Mouse (Mus musculus) liver, embryonic 12.5 days (tissue): Measurements from ENCODE around the gene Sugct. TPM values are rescaled to one million over a fixed set of nuclear protein-coding genes. Genes with fewer than 3 reads are reported as not detected.
"Not testable (repeated sequence)": the region's sequence is repeated elsewhere in the genome, so short reads cannot be mapped to it uniquely, and the experiment has no call there.

Experiments
- ATAC-seq: fragments of 200-750 bp; cut with Nextera tagmentation; 2 replicates; pipeline ENCODE4 v1.8.0; 2017; ENCODE audit warnings: moderate number of reproducible peaks, mild to moderate bottlenecking, moderate library complexity
- H3K27ac ChIP-seq: fragments of 300-500 bp; sonication (generic); 2 replicates; pipeline ENCODE4 v1.5.1; 2016; ENCODE audit warnings: mild to moderate bottlenecking
- H3K27me3 ChIP-seq: fragments of 300-500 bp; sonication (generic); replicated peaks from 2 replicates; pipeline ENCODE4 v1.6.1; 2016; ENCODE audit warnings: mild to moderate bottlenecking, moderate library complexity
- H3K36me3 ChIP-seq: fragments of 300-500 bp; sonication (generic); 2 replicates; pipeline ENCODE4 v1.6.1; 2016; ENCODE audit warnings: mild to moderate bottlenecking, moderate library complexity
- H3K4me1 ChIP-seq: fragments of 300-500 bp; sonication (generic); 2 replicates; pipeline ENCODE4 v1.6.1; 2016
- H3K4me2 ChIP-seq: fragments of 300-500 bp; sonication (generic); 2 replicates; pipeline ENCODE4 v1.6.1; 2016; ENCODE audit warnings: mild to moderate bottlenecking, moderate library complexity
- H3K4me3 ChIP-seq: fragments of 300-500 bp; sonication (generic); 2 replicates; pipeline ENCODE4 v1.5.1; 2016; ENCODE audit warnings: mild to moderate bottlenecking, moderate library complexity
- H3K9ac ChIP-seq: fragments of 300-500 bp; sonication (generic); 2 replicates; pipeline ENCODE4 v1.6.1; 2016; ENCODE audit warnings: mild to moderate bottlenecking, moderate library complexity
- H3K9me3 ChIP-seq: fragments of 300-500 bp; sonication (generic); replicated peaks from 2 replicates; pipeline ENCODE4 v1.6.1; 2016; ENCODE audit warnings: mild to moderate bottlenecking, moderate library complexity
- WGBS: fragments of 180-500 bp; shearing (Covaris S2); methylation state at CpG from one replicate; pipeline ENCODE4 v1.1.7; 2016; ENCODE audit not compliant: insufficient replicate concordance; 5-methylcytosine and 5-hydroxymethylcytosine counted together
- polyA plus RNA-seq: library from polyadenylated mRNA; unstranded; fragments of >200 nt; fragmentation: Nextera tagmentation; extraction: Ambion mirVana; gene quantifications from 2 replicates; pipeline ENCODE4 v1.2.1, GENCODE M21; 2016

Gene Sugct
- polyA plus RNA-seq, 1 experiment from 2014 or later, result 3.3 TPM

DNA sequence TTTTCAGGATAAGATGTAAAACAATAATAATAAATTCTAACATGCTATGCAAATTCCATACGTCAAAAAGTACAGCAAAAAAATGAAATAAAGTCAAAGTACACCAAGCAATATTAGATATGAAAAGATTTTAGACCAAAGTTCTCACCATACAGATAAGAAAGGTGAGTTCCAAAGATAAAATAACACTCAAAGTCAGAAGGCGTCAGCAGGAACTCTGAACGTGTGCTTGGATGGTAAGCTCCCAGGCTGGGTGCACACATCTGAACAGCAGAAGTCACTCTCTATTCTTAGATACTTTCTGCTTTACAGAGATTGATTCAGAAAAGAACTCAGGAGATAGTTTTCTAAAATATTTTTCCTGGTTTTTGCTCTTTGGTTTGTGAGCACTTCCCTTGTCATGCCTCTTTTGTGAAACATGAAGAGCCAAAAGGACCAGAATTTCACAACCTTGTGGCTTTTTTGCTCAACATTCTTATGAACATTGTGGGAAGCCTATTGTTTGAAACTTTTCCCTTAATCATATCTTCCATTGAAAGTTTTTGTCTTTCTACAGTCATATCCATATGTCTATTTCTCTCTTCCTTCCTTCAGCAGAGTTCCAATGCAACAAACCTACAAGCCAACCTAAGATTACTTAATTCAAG, 110.0 kb downstream of the Sugct start:
- Histone ChIP-seq H3K27me3 (no peaks in the 10 kb centered on the region), H3K4me1 (no peaks in the 10 kb centered on the region), H3K27ac (no peak overlapping the region), H3K9me3 (no peaks in the 10 kb centered on the region), H3K36me3 (no peaks in the 10 kb centered on the region), H3K4me3 (no peak overlapping the region), H3K4me2 (no peak overlapping the region), H3K9ac (no peak overlapping the region)
- 15% methylated on average over 3 of the region's 3 CpGs for WGBS
- no peak for ATAC-seq

DNA sequence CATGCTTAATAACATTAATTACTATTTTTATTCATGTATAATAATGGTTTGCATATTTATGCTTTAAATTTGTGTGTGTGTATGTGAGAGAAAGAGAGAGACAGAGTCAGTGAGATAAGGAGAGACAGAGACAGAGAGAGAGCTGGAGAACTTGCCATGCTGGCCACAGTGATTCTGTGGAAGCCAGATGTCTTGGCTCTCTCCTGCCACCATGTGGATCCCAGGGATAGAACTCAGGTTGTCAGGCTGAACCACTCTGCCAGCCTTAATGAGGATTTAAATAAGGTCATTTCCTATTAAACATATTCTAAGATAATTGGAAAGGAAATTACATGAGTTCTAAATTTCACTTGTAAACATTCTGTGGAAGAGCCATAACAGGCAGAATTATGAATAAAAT, 110.5 kb downstream of the Sugct start:
- H3K4me3 ChIP-seq, result no peak overlapping the region
- no peaks in the 10 kb centered on the region for H3K27me3 ChIP-seq
- no peaks in the 10 kb centered on the region for H3K9me3 ChIP-seq
- H3K9ac ChIP-seq, result no peak overlapping the region
- no peak overlapping the region for H3K4me2 ChIP-seq
- no peaks in the 10 kb centered on the region for H3K4me1 ChIP-seq
- no peaks in the 10 kb centered on the region for H3K36me3 ChIP-seq
- ATAC-seq, result no peak
- no peak overlapping the region for H3K27ac ChIP-seq

DNA sequence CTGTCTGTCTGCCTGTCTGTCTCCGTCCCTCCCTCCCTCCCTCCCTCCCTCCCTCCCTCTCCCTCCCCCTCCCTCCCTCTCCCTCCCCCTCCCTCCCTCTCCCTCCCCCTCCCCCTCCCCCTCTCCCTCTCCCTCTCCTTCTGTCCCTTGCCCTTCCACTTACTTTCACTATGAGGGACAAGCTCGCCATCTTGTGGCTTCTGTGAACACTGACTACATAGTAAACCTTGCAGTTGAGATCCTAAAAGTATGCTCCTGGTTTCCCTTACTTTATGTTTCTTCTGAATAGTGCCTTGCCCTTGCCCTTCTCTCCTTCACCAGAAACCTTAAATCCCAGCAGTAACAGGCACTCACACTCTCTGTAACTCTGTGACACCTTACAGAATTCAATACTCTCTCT, 113.7 kb downstream of the Sugct start:
- Histone ChIP-seq H3K4me1 (no peaks in the 10 kb centered on the region), H3K27ac (no peak overlapping the region), H3K4me2 (no peak overlapping the region), H3K4me3 (no peak overlapping the region), H3K9ac (no peak overlapping the region), H3K27me3 (no peaks in the 10 kb centered on the region), H3K9me3 (no peaks in the 10 kb centered on the region), H3K36me3 (no peaks in the 10 kb centered on the region)
- ATAC-seq, result no peak
- 4% methylated on average over 2 of the region's 2 CpGs for WGBS

DNA sequence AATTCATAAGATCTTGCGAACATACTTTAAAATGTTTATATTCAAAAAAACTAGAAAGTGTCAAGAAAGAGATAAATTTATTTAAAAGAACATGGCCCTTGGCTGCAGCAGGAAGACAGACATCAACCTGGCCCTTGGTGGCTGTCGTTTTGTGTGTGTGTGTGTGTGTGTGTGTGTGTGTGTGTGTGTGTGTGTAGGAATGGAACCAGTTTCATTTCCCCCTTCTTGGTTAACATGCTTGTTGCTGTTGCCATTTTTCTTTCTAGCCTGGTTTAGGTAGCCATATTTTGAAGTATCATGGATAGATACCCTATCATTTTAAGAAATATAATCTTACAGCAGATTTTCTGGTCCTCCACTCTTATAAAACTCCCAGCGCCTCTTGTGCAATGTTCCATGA, 136.0 kb downstream of the Sugct start:
- Histone ChIP-seq H3K9me3 (no peaks in the 10 kb centered on the region), H3K36me3 (no peaks in the 10 kb centered on the region), H3K4me3 (no peak overlapping the region), H3K4me1 (no peaks in the 10 kb centered on the region), H3K9ac (no peak overlapping the region), H3K4me2 (no peak overlapping the region), H3K27me3 (no peaks in the 10 kb centered on the region), H3K27ac (no peak overlapping the region)
- WGBS, result 71% methylated on average over 3 of the region's 3 CpGs
- ATAC-seq, result no peak

DNA sequence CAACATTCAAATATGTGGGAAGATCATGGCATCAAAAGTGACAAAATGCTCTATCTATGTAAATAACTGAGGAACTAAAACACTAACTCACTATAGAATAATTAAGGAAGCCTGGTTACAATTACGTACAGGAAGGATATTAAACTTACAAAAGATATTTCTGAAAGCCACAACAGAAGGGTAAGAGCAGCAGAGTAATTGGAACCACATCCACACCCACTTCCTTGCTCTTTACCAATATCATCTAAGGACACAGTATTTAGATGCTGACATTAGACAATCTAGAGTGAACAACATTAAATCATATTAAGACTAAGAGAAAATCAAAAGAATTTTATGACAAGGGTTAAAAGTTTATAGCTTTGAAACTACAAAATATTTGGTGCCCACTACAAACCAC, 159.0 kb downstream of the Sugct start:
- no peaks in the 10 kb centered on the region for H3K27me3 ChIP-seq
- WGBS, result 55% methylated on average over 1 of the region's 1 CpGs
- no peaks in the 10 kb centered on the region for H3K9me3 ChIP-seq
- no peaks in the 10 kb centered on the region for H3K4me1 ChIP-seq
- no peak overlapping the region for H3K4me3 ChIP-seq
- no peak overlapping the region for H3K27ac ChIP-seq
- no peak overlapping the region for H3K4me2 ChIP-seq
- ATAC-seq, result no peak
- H3K36me3 ChIP-seq, result no peaks in the 10 kb centered on the region
- no peak overlapping the region for H3K9ac ChIP-seq

GRCm38 (mm10) chr13:17534871-17535270, 160.5 kb downstream of the Sugct start:
- 25% methylated on average over 4 of the region's 4 CpGs for WGBS
- H3K36me3 ChIP-seq, result no peaks in the 10 kb centered on the region
- H3K27me3 ChIP-seq, result no peaks in the 10 kb centered on the region
- H3K4me3 ChIP-seq, result no peak overlapping the region
- no peak for ATAC-seq
- H3K9ac ChIP-seq, result no peak overlapping the region
- H3K9me3 ChIP-seq, result no peaks in the 10 kb centered on the region
- no peak overlapping the region for H3K4me2 ChIP-seq
- H3K27ac ChIP-seq, result no peak overlapping the region
- no peaks in the 10 kb centered on the region for H3K4me1 ChIP-seq

DNA sequence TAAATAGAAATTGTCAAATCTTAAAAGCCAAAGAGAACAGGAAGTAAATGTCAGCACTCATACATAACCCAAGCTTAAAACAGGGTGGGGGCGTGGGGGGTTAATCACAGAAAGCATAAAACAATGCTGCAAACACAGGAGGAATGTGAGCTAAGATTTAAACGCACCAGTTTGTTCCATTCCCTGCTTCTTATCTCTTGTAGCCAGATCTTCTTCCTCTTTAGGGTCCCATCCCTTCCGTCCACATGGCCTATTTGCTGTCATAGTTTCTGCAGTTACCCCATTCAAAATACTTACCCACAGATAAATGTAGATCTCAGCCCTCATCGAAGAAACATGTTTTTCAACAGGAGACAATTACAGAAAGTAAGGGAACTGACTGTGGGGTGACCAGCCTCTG, 160.9 kb downstream of the Sugct start:
- no peaks in the 10 kb centered on the region for H3K36me3 ChIP-seq
- H3K9ac ChIP-seq, result no peak overlapping the region
- H3K4me2 ChIP-seq, result no peak overlapping the region
- no peak for ATAC-seq
- no peaks in the 10 kb centered on the region for H3K4me1 ChIP-seq
- no peak overlapping the region for H3K27ac ChIP-seq
- no peaks in the 10 kb centered on the region for H3K9me3 ChIP-seq
- no peaks in the 10 kb centered on the region for H3K27me3 ChIP-seq
- WGBS, result 14% methylated on average over 4 of the region's 4 CpGs
- H3K4me3 ChIP-seq, result no peak overlapping the region

DNA sequence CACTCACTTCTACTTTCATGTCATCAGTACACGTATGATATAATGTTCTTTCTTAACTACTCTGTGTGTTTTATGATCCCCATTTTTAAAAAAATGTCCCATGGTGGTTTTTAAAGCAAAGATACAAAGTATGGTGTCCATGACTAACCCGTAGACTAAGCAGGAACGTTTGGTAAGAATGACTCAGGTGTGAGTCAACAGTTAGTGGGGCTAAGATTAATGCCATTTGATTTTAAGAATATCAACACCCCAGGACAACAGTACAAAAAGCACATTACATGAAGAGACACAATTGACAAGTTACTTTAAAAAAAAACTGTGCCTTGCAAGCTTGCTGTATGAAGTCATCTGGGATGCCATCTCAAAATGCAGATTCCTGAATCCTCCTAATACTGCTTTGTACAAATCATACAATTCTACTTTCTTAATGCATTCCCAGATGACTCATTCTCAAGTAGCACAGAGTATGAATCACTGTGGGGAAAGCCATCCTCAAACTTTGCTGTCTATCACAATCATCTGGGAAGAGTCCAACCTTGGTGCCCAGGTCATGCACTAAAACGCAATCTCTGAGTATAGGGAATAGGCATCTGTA, 184.1 kb downstream of the Sugct start:
- Histone ChIP-seq H3K4me1 (no peaks in the 10 kb centered on the region), H3K36me3 (no peaks in the 10 kb centered on the region), H3K9me3 (no peaks in the 10 kb centered on the region), H3K27me3 (no peaks in the 10 kb centered on the region), H3K9ac (no peak overlapping the region), H3K27ac (no peak overlapping the region), H3K4me2 (no peak overlapping the region), H3K4me3 (no peak overlapping the region)
- 67% methylated on average over 4 of the region's 4 CpGs for WGBS
- ATAC-seq, result no peak

- Histone ChIP-seq H3K4me2 (no peak overlapping the region), H3K9me3 (no peaks in the 10 kb centered on the region), H3K27me3 (no peaks in the 10 kb centered on the region), H3K36me3 (no peaks in the 10 kb centered on the region), H3K27ac (no peak overlapping the region), H3K4me3 (no peak overlapping the region), H3K4me1 (no peaks in the 10 kb centered on the region), H3K9ac (no peak overlapping the region)
- ATAC-seq, result no peak
- WGBS, result 50% methylated on average over 1 of the region's 1 CpGs
These were observed 200.4 kb downstream of the Sugct start for GRCm38 (mm10) chr13:17494936-17495335.

DNA sequence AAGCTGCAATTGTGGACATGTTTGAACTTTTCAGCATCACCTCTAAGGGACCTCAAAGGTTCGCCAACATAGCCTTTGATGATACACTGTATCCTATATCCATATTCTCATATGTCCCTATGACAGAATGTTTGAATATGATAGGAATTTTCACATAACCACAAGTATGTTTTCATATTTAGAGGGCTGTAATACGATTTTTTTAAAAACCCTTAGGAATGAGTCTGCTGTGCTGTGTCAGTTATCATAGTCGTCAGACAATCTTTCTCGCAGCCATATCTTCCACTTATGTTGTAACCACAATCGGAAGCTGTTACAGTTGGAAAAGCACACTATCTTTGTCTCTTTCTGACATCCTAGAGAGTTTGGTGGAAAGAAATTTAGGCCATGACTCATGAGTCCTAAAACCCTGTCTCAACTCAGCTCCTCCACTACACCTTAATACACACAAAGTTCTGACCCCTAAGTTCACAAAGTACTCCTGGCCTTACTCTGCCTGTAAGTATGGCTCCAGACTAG, 201.2 kb downstream of the Sugct start:
- Histone ChIP-seq H3K36me3 (no peaks in the 10 kb centered on the region), H3K9me3 (no peaks in the 10 kb centered on the region), H3K27me3 (no peaks in the 10 kb centered on the region), H3K4me3 (no peak overlapping the region), H3K27ac (no peak overlapping the region), H3K4me1 (no peaks in the 10 kb centered on the region), H3K9ac (no peak overlapping the region), H3K4me2 (no peak overlapping the region)
- ATAC-seq, result no peak
- WGBS, result 50% methylated on average over 5 of the region's 5 CpGs

- 33% methylated on average over 1 of the region's 1 CpGs for WGBS
- not testable (repeated sequence) for H3K27ac ChIP-seq, H3K4me3 ChIP-seq
These were observed 237.4 kb downstream of the Sugct start for GRCm38 (mm10) chr13:17457981-17458380.

DNA sequence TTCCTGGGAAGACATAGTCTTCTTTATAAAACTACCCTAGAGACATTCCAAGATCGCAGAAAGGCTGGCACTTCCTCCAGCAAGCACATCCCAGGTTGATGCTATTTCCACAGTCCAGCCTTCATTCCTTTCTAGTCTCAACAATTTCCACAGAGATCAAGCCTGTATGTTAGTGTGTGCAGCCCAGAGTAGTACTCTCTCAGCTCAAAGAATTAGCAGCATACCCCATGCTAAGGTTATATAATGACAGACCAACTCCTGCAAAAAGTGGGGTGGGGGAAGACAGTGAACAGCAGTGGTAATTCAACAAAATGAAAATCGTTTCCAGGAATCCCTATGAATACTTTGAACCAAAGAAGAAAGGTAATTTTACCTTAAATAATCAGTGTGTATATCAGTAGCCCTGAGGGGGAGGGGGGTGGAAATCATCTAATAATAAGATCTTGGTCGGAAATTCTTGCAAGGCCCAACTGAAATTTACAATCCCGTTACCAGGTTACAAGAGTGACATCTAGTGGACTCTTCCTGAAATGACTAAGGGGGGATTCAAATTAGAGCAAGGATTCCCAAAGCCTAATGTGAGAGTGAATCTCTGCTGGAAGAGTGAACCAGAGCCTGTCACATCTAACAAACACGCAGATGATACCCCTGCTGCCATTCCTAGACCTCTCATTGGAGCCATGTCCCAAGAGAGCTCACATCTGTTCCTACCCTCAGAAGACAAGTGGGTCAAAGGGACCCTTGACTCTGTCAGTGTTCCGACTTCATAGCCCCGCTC, 263.0 kb downstream of the Sugct start:
- WGBS, result 38% methylated on average over 7 of the region's 7 CpGs
- H3K4me2 ChIP-seq, result no peak overlapping the region
- no peaks in the 10 kb centered on the region for H3K27me3 ChIP-seq
- H3K27ac ChIP-seq, result no peak overlapping the region
- no peak overlapping the region for H3K4me3 ChIP-seq
- H3K9ac ChIP-seq, result no peak overlapping the region
- ATAC-seq, result no peak
- H3K36me3 ChIP-seq, result no peaks in the 10 kb centered on the region
- no peaks in the 10 kb centered on the region for H3K9me3 ChIP-seq
- H3K4me1 ChIP-seq, result no peaks in the 10 kb centered on the region

More at GRCm38 (mm10) chr13:17457981-17458380, 237.4 kb downstream of the Sugct start:
- not testable (repeated sequence) for H3K36me3 ChIP-seq, H3K27me3 ChIP-seq, H3K9me3 ChIP-seq, ATAC-seq, H3K4me1 ChIP-seq, H3K9ac ChIP-seq, H3K4me2 ChIP-seq
